Mouse (Mus musculus) frontal cortex, adult (tissue): ENCODE measurements around the gene Ints6.
"Not testable (repeated sequence)": the region's sequence is repeated elsewhere in the genome, so short reads cannot be mapped to it uniquely, and the experiment has no call there.

Experiments used
- ATAC-seq: cut with Nextera tagmentation; 2 replicates; pipeline ENCODE4 v1.9.2; 2017; ENCODE audit warnings: mild to moderate bottlenecking, moderate library complexity, mixed read lengths; ENCODE audit not compliant: low TSS enrichment

The Ints6 gene

DNA sequence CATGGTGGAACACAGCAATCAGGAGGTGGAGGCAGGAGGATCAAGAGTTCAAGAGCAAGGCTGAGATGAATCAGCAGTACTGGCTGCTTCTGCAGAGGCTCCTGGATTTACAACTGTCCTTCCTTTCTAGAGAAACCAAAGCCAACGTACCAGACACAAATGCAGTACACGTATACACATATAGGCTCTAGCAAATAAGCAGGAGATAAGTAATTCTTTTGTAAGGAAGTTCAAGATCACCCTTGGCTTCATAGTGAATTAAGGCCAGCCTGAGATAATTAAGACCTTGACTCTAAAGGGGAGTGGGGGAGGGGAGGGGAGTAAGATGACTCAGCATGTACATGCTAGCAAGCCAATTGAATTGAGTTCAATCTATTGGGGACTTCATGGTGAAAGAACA is 9.5 kb downstream of the Ints6 start:
- ATAC-seq = no peak

DNA sequence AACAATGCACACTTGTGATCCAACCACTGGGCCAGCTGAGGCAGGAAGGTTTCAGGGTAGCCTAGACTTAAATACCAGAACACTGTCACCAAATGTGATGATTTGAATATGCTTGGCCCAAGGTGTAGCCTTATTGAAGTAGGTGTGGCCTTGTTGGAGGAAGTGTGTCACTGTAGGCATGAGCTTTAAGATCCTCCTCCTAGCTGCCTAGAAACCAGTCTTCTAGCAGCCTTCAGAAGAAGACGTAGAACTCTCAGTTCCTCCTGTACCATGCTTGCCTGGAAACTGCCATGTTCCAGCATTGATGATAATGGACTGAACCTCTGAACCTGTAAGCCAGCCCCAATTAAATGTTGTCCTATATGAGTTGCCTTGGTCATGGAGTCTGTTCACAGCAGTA is 25.3 kb downstream of the Ints6 start:
- no peak for ATAC-seq

DNA sequence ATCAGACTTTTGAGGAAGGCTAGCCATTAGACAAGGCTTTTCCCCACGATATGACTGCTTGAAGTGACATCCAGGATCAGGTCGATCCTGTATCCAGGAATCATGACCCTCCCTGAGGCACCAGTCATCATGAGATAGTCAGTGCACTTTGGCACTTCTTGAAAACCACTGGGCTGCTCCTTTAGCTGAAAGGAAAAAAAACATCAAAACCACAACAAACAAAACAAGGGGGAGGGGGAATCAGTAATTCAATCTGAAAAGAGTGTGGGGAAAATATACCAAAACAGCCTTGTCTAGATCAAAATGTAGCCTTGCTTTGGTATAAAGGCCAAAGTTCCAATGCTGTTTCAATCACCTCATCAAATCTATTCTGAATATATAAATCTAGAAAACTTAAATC is 27.3 kb downstream of the Ints6 start:
- no peak for ATAC-seq

DNA sequence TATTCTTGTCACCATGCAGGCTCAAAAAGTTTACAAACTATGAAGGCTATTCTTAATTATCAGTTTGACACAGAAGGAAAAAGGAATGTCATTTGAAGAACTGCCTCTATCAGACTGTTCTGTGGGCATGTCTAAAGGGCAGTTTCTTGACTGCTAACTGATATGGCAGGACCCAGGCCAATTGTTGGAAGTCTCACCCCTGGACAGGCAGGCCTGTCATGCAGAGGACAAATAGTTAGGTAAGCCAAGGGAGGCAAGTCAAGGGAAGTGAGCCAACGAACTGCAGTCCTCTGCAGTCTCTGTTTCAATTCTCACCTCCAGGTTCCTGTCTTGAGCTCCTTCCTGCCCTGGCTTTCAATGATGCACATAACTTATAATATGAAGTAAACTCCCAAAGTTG is 29.1 kb downstream of the Ints6 start:
- ATAC-seq = no peak

DNA sequence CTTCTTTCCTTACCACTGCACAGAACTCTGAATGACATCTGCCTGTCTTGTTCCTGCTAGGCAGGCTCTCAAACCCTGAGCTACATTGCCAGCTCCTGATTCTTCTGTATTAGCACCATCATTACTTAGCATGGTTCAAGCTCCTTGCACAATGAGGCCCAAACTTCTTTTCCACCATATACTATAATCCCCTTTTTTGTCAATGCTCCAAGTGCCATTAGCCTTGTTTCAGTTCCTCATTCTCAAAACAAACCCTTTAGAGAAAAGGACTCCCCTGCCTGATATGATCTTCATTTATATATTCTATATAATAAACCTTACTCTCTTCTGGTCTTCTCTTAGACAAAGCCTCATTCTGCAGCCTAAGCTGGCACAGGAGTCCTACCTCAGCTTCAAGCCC is 36.4 kb downstream of the Ints6 start:
- ATAC-seq = no peak

DNA sequence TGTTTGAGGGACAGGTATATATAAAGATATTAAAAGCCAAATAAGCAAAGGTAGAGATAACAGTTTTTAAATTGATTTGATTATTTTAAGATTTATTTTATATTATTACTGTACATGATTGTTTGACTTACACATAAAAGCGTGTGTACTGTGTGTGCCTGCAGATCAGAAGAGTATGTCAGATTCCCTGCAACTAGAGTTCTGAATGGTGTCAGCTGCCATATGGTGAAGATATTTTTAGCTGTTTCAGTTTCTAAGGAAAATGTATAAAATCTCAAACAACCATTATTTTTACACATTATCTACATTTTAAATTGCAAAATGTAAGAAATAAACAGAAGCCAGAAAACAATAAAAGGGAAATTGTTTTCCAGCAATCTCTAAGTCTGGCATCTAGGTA is 39.3 kb downstream of the Ints6 start:
- ATAC-seq = peak; percentile 78; the same call in 1 of the 2 replicates

DNA sequence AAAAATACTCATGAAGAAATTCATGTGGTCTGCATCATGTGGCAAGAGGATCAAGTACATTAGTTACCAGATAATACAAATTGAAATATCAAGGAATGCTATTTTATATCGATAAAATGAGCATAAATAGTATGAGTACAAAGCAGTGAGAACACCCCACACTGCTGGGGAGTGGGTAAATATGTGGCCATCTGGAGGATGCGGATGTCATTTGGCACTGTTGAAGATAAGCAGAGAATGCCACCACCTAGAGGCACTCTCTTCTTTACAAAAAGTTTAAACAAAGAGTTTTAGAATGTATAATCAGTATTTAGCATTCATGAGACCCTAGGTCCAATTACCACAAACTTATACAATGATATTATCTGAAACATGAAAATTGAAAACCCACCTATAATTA is 42.8 kb downstream of the Ints6 start:
- ATAC-seq = no peak

DNA sequence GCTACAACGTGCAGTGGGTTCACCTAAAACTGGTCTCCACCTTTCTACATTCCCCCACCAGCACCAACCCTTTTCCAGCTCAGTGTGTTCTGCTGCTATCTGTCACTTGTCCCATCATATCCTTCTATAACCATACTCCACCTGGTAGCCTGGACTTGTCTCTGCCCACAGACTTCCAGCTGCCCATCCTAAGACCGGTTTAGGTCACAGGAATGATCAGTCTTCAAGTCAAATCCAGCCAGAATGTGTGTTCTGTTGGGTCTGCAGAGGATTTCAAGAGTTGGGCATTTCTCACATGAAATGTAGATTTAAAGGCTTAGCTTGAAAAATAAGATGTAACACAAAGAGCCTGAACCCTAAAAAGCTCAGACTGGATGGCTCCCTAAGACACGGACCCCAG is 87.3 kb downstream of the Ints6 start:
- ATAC-seq = no peak

DNA sequence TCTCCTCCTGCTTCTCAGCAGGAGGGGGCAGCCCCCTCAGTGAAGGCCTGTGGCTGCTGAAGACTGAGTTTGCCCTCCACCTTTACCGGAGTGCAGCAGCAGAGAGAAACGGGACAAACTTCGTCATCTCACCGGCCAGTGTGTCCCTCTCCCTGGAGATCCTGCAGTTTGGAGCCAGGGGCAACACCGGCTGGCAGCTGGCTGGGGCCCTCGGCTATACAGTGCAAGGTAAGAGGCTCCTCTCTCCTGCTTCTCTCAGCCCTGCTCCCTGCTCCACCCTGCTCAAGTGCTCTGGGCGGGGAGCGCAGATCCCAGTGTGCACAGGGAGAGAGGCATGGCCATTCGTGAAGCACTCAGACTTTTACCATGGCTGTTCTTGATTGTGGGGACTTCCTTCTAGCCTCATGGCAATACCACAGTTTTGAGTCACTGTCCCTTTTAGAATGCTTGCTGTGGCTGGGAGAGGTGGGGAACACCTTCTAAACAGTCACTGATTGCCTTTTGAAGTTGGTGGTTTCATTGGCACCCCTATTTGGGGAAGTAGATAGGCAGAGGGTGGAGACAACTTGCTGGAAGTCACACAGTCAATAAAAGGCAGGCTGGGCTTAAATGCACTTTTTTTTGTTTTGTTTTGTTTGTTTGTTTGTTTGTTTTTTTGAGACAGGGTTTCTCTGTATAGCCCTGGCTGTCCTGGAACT is 95.8 kb downstream of the Ints6 start:
- ATAC-seq = no peak

DNA sequence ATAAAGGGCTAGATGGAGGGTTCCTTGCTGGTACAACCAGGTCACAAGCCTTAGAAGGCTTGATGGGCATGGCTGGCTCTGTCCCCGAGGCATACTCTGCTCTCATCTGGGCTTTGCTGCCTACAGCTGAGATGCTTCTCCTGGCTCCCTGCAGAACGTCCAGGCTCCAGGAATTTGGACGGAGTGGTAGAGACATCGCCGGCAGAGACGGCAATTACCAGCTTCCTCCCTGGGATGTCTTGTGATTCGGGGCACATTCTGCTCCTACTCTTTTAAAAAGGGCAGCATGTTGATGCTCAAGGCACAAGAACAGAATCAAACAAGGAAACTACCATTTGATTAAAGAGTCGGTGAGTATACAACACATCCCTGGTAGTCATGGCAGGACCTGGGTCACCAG is 97.6 kb downstream of the Ints6 start, which contains the start of gene Serpine3:
Gene Serpine3 (plus strand): TSS at position 301 of the 400 bp plus-strand sequence.
- no peak for ATAC-seq

DNA sequence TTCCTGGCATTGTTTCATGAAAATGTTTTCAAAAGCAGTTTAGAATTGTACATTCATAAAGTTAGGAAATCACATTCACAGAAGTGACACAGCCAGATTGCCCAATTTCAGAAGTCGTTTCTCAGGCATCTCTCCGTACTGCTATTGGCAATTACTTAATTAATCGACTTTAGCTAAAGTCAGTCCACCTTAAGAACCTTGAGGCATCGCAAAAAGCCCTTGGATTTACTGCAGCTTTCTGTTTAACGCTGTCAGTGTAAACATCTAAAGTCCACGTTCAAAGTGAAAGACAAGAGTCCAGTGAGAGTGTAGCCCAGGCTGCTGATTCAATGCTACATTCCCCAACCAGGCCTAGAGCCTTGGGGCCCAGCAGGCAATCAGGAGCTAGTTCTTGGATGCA is 98.6 kb downstream of the Ints6 start:
- no peak for ATAC-seq

DNA sequence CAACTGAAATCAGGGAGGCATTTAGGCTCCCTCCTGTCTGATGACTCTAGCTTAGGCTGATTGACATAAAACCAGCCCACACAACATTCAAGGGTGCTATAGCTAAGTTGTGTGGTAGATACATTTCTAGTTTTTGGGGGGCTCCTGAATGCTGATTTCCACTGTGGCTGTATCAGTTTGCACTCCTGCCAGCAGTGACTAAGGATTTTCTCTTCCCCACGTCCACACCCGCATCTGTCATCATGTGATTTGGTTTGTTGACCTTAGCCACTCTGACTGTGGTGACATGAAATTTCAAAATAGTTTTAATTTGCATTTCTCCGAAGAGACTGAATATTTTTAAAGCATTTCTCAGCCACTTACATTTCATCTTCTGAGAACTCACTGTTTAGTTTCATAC is 103.5 kb downstream of the Ints6 start:
- 0 out of 2 replicates have a peak, but pooled peaks have one; percentile 23 for ATAC-seq

DNA sequence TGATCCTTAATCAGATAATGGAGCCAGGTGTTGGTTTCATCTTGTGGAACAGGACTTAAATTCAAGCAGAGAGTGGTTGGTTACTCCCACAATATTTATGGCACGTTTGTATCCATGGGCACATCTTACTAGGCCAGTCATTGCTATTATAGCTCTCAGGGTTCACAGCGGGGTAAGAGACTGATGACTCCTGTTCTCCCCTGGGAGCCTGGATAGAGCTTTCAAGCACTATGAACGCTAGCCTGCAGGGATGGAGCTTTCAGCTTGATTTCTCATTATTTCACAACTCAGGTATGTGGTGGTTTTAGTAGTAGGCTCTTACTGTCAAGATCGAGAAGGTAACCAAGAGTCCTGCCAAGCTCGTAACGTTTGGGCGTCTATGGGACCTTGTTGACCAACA is 105.0 kb downstream of the Ints6 start:
- ATAC-seq = no peak

DNA sequence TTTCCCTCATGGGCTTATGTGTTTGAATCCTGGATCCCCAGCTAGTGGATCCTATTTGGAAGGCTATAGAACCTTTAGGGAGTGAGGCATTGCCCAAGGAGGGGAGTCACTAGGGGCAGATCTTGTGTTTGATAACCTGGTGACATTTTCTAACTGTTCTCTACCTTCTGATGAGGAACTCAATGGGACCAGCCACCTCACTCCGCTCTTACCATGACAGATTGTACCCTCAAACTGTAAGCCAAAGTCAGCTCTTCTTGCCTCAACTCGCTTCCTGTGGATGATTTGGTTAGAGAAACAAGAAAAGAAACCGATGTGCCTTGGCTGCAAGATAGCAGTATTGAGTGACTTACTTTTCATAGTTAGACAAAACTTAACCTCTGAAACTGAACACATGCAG is 109.2 kb downstream of the Ints6 start:
- no peak for ATAC-seq

DNA sequence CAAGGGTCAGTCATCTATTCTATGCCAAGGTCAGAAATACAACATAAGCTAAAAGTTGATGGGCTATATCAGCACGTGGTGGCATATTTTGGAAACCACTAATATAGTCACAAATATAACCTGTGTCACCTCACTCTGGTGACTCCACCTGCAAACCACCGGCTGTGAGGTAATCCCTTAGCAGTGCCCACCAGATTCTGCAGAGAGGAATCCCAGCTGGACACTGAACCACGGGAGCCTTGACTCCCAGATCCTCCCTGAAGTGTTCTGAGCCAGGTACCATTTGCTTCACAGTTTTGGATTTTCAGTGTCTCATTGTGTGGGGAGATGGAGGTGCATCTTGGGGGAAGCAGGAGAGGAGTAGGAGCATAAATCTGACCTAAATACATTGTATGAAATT is 110.6 kb downstream of the Ints6 start:
- ATAC-seq = no peak

DNA sequence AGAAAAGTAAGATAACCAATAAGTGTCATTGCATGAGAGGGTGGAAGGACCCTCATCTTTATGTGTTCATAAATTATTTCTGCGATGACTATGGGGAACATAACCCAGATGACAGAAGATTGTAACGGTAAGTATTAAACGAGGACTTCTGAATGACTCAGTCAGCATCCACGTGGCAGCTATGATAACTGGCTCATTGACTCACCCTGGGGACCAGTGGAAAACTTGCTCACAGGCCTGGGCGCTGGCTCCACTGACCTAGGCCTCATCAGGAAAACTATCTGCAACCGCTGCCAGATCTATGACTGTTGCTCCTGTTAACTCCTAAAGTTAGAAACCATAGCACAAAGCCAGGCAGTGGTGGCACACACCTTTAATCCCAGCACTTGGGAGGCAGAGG is 112.6 kb downstream of the Ints6 start:
- no peak for ATAC-seq

DNA sequence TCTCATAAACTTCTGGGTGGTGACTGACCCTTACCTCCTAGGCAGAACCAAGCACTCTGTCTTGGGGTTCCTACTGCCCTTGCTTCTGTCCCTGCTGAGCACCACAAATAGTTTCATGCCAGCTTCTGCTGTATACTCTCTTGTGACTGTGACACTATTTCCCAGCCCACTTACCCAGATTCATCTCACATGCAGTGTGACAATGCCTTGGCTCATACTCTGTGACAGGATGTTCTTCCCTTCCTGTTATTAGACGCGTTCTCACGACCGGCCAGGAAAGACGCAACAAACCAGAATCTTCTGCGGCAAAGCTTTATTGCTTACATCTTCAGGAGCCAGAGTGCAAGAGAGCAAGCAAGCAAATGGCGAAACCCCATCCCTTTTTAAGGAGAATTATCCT is 118.6 kb downstream of the Ints6 start:
- ATAC-seq = not testable (repeated sequence)

DNA sequence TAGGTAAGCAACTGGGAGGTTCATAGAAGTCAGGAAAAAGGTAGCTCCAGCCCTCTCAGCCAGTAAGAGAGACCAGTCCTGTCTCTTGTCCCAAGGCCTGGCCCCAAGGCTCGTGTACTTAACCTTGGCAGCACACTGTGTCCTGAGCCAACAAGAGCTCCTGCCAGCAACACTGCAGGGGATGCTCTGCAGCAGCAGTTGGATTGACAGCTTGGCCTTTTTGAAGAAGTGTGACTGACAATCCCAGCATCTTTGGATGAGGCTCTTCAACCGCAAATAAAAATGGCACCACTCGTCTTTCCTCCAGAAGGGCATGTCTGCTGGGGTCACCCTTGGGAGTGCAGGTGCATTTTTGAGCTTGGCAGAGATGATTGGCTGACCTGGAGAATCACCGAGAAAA is 120.6 kb downstream of the Ints6 start:
- ATAC-seq = no peak

DNA sequence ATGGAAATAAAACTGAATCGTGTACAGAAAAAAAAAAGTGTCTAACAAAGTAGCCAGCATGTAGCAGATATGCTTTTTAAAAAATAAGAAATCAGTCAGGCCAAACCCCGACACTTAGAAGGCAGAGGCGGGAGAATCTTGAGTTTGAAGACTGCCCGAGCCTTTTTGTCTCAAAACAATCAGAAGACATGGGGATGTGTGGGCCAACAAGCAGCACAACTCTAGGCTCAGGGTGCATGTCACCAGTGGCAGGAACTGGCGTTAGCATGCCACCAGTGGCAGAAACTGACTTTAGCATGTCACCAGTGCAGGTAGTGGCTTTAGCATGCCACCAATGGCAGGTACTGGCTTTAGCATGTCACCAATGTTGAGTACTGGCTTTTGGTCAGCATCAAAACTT is 121.4 kb downstream of the Ints6 start:
- no peak for ATAC-seq

DNA sequence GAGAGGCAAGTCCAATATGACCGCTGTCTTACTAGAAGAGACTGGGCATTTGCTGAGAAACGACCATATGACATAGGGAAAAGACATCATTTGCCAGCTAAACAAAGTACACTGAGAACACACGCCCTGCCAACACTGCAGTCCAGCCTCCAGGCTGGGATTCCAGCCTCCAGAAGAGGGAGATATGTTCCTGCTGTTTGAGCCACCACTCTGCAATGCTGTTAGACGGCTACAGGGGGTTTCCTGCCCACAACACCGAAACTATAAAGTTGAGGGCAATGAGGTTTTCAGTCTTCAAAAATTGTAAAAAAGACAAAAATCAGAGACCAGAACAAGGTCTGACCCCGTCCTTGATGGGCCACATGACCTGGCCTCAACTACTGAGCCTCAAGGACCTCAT is 121.9 kb downstream of the Ints6 start:
- peak; percentile 31; the same call in 1 of the 2 replicates for ATAC-seq

DNA sequence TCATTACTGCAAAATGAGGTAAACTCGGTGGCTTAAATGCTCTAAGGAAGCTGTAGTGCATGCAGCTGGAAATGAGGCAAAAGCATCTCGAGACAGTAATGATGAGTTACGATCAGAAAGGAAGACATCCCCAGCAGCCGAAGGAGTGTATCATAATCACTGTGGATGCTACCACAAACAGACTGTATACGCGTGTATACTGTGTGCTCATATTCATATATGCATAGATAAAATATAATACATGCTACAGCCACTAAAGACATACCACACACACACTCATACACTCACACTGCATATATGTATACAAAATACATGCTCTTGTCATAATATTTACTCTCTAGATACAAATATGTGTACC is 122.6 kb downstream of the Ints6 start:
- ATAC-seq = no peak

DNA sequence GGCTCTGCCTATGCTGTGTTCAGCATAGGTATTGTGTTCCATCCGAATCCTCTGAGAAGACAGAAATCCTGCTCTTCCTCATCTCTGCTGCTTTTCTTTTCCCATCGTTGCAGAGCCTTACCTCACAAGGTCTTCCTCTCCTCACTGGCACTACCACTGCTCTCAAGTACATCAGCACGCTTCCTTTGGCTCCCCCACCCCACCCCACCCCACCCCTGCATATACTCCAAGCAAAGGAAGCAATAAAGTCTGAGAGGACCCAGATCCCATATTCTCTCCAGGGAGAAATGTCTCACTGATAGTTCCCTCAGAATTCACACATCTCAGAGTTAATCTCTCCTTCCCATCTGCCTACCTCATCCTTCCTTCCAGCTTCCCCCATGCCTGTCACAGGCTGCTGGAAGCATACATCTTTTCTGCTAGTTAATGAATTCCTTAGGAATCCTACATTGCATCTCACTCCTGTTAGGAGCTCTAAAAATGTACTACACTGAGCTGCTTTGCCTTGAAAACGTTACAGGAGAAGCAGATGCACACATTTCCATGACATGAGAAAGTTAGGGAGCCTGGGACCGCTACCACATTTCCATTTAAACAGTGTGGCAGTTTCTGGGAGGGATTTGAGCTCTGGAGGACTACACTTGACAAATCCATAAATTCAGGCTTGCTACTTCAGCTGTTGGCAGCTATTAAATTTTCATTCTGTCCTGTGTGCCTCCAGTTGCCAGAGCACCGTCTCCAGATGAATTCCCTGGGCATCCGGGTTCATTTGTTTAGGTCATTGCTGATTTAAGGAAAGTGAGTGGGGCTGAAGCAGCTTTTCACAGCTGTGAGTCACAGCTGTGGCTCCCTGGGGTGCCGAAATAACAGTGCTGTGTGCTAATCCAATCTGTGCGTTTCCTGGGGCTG is 123.3 kb downstream of the Ints6 start:
- peak; percentile 93 for ATAC-seq

DNA sequence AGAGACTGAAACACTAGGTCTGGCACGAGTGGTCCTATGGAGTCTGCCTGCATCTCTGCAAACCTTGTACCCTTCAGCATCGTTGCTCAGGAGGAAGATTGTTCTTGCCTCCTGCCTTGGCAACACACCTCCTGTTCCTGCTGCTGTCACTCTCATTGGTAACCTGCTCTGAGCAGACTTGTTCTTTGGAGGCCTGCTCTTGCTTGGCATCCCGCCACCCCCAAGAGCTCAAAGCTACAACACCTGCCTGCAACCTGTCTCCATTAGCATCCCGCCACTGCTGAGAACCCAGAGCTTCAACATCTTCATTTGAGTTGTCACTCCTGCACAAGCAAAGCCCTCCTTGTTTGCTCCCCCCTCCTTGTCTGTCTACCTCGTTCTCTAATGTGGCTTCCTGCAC is 133.0 kb downstream of the Ints6 start:
- ATAC-seq = no peak
